Mouse (Mus musculus): ENCODE measurements around the gene Tpbpa. TPM values are rescaled to one million over a fixed set of nuclear protein-coding genes. Genes with fewer than 3 reads are reported as not detected.
"Not testable (repeated sequence)": the region's sequence is repeated elsewhere in the genome, so short reads cannot be mapped to it uniquely, and the experiment has no call there.

The Tpbpa gene
- total RNA-seq (2021), result not detected

DNA sequence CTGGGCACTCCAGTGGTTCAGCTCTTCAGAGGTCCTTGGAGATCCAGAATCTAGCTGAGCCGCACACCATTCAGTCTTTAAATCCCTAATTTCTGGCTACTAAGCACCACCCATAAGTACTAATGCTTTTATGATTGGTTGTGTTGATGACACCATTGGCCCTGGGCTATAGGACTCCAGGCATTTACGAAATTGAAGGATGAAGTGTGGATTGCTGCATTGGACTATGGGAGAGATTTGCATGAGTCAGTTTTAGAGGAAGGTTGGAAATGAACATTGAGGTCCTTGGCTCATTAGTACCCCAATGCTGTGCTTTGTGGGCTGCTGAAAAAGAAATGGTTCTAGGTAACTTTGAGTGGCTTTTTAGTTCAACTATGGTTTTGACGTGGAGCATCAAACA lies at the start of gene Tpbpa:
Gene Tpbpa, minus strand, starts transcription at position 101 of the 400 bp plus-strand sequence.
- DNase-seq (ENCODE audit: extremely low spot score in 1 of 2, low spot score in 1 of 2), result not testable (repeated sequence)

DNA sequence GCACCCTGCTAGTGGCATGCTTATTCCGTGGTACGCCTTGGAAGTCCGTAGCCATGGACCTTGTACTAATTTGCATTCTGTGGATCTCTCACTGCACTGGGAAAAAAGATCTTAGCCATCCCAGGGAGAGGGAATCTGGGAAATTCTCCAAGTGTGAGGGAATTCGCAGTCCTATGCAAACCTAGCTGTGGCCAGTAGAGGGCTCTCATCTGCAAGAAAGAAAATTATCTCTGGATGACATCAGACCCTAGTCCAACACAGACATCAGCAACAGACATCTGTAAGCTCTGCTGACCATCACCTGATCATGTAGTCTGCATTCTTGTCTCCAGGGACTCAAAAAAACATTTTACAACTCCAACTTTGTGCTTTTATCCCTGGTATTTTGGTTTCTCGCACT lies 45.1 kb upstream of the Tpbpa start:
- not testable (repeated sequence) for DNase-seq (ENCODE audit: extremely low spot score in 1 of 2, low spot score in 1 of 2)

DNA sequence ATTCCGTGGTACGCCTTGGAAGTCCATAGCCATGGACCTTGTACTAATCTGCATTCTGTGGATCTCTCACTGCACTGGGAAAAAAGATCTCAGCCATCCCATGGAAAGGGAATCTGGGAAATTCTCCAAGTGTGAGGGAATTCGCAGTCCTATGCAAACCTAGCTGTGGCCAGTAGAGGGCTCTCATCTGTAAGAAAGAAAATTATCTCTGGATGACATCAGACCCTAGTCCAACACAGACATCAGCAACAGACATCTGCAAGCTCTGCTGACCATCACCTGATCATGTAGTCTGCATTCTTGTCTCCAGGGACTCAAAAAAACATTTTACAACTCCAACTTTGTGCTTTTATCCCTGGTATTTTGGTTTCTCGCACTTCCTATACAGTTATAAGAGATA lies 30.5 kb upstream of the Tpbpa start:
- not testable (repeated sequence) for DNase-seq (ENCODE audit: extremely low spot score in 1 of 2, low spot score in 1 of 2)

DNA sequence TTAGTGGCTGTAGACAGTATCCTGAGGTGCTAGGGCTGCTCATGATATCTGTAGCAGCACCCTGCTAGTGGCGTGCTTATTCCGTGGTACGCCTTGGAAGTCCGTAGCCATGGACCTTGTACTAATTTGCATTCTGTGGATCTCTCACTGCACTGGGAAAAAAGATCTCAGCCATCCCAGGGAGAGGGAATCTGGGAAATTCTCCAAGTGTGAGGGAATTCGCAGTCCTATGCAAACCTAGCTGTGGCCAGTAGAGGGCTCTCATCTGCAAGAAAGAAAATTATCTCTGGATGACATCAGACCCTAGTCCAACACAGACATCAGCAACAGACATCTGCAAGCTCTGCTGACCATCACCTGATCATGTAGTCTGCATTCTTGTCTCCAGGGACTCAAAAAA lies 22.2 kb upstream of the Tpbpa start:
- not testable (repeated sequence) for DNase-seq (ENCODE audit: extremely low spot score in 1 of 2, low spot score in 1 of 2)

DNA sequence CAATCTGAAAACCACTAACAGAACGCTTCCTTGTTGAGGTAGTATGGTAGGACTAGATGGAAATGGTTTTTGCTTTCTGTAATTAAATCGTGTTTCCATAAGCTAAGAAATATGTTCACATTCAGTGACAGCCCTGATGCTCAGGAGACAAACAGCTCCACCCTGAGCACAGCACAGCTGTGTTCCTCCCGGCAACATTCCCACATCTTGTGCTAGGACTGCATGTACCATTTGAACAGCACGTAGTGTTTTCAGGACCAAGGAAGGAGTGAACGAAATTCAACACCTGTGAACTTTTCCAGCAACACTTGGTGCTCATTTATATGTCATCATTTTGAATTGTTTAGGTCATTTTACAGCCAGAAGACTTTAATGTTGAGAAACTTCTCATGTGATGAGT lies 19.9 kb upstream of the Tpbpa start:
- DNase-seq (ENCODE audit: extremely low spot score in 1 of 2, low spot score in 1 of 2), result no peak

DNA sequence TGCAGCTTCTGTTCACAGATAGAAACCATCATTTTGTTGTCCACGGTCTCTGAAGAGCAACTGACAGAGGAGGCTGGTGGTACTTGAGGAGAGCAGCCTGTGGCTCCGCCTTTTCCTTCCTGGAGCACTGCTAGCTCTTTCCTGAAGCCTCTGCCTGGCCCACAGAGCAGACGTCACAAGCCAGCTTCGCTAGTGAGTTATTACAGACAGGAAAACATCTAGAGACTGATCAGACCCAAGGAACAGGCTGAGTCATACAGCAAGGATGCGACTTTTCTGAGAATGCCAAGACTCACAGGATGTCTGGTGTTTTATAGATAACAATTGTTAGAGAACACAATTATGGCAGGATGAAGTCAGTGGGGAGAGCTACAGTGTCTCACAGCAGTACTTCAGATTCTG lies 5.3 kb downstream of the Tpbpa start, which contains the start of the genes Gm49391 and Ctla2a:
Gene Gm49391, minus strand, starts transcription at position 72 of the 402 bp plus-strand sequence.
Gene Ctla2a, minus strand, starts transcription at position 126 of the 402 bp plus-strand sequence.
- no peak for DNase-seq (ENCODE audit: extremely low spot score in 1 of 2, low spot score in 1 of 2)

DNA sequence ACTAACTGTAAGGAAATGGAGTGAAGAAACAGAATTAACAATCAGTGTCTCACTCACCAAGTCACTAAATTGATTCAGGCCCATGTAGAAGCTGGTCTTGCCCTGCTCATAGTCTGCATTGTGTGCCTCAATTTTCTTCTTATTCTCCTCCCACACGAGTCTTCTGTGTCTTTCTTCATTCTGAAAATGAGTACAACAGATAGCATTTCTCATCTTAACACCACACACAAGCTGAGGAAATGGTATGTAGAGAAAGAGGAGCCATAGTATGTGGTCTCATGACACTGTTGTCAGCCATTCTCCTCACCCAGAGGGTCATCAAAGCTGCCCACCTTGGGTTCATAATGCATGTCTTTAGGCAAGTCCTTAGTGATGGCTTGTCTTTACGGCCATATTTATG lies 6.3 kb downstream of the Tpbpa start, which contains the start of gene Gm49393:
Gene Gm49393, minus strand, starts transcription at position 101 of the 400 bp plus-strand sequence.
- not testable (repeated sequence) for DNase-seq (ENCODE audit: extremely low spot score in 1 of 2, low spot score in 1 of 2)

DNA sequence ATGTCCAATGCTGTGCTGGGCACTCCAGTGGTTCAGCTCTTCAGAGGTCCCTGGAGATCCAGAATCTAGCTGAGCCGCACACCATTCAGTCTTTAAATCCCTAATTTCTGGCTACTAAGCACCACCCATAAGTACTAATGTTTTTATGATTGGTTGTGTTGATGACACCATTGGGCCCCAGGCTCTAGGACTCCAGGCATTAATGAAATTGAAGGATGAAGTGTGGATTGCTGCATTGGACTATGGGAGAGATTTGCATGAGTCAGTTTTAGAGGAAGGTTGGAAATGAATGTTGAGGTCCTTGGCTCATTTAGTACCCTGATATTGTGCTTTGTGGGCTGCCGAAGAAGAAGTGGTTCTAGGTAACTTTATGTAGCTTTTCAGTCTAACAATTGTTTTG lies 37.0 kb downstream of the Tpbpa start, which contains the start of gene Tpbpb:
Gene Tpbpb, minus strand, starts transcription at position 101 of the 400 bp plus-strand sequence.
- not testable (repeated sequence) for DNase-seq (ENCODE audit: extremely low spot score in 1 of 2, low spot score in 1 of 2)

DNA sequence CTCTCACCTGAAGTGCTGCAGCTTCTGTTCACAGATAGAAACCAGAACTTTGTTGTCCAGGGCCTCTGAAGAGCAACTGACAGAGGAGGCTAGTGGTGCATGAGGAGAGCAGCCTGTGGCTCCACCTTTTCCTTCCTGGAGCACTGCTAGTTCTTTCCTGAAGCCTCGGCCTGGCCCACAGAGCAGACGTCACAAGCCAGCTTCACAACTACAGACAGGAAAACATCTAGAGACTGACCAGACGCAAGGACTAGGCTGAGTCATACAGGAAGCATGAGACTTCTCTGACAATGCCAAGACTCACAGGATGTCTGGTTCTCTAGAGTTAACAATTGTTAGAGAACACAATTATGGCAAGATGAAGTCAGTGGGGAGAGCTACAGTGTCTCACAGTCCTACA lies 44.5 kb downstream of the Tpbpa start, which contains the start of gene Ctla2b:
Gene Ctla2b, minus strand, starts transcription at position 120 of the 400 bp plus-strand sequence.
- DNase-seq (ENCODE audit: extremely low spot score in 1 of 2, low spot score in 1 of 2), result no peak

DNA sequence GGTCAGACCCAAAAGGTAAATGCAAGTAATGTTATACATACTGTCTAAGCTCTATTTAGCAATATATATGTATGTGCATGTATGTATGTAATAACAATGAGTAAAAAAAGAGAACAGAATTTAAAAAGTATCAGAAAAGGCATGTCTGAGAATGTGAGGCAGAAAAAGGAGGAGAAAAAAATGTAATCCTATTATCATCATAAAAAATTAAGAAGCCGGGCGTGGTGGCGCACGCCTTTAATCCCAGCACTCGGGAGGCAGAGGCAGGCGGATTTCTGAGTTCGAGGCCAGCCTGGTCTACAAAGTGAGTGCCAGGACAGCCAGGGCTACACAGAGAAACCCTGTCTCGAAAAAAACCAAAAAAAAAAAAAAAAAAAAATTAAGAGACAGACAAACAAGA lies 45.0 kb downstream of the Tpbpa start, which contains the start of gene Gm49392:
Gene Gm49392, minus strand, starts transcription at position 101 of the 400 bp plus-strand sequence.
- DNase-seq (ENCODE audit: extremely low spot score in 1 of 2, low spot score in 1 of 2), result not testable (repeated sequence)

DNA sequence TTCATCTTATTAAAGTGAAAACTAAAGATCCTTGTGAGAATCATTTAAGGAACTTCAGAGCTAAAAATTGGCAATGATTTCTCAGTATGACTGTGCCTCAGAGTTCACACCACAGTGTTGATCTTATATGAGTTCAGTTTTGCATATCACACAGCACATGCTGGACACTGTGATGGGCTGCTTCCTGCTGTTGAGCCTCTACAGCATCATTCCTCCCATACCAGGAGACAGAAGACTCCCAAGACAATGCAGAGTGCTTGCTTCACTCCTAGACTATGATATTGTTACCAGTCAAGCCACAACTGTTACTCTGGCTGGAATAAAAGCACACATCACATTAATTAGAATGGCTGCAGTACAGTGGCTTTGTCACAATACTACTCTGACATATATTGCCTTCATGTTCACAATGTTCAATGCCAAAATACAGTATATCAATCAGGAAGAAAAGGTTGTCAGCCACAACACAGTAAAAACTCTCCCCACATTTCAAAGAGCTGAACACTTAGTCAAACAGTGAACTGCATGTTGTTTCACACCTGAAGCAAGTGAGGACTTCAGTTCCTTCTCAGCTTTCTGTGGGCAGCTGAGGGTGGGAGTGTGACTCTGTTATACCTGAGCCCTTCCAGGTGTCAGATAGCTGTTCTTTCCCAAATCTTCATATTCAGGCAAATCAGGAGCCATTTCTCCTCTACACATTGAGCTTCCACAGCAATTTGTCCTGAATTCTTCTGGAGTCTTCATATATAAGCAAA lies 46.2 kb downstream of the Tpbpa start:
- DNase-seq (ENCODE audit: extremely low spot score in 1 of 2, low spot score in 1 of 2), result no peak

DNA sequence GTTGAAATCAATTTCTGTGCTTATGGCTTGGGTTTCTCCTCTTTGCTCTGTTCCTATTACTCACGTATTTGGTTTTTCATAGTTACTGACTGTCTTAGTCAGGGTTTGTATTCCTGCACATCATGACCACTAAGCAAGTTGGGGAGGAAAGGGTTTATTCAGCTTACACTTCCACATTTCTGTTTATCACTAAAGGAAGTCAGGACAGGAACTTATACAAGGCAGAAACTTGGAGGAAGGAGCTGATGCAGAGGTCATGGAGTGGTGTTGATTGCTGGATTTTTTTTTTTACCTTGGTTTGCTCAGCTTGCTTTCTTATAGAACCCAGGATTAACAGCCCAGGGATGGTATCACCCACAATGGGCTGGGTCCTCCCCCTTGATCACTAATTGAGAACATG lies 49.5 kb downstream of the Tpbpa start:
- no peak for DNase-seq (ENCODE audit: extremely low spot score in 1 of 2, low spot score in 1 of 2)

Other genes starting within 250 kb of the Tpbpa start
- gene BC051665, start 155.6 kb downstream of the Tpbpa start, total RNA-seq (2021), result not detected
- gene Ctsll3, start 139.1 kb downstream of the Tpbpa start, total RNA-seq (2021), result not detected
- gene 4930486L24Rik, start 77.5 kb downstream of the Tpbpa start, total RNA-seq (2021), result not detected
- under 1 TPM in 1 of 2 experiments, not detected in 1; 0.20 TPM for gene Gm49392, start 45.1 kb downstream of the Tpbpa start, total RNA-seq (2021)
- 1 to 10 TPM in 1 of 2 experiments, under 1 TPM in 1; 0.86 to 2.8 TPM for gene Ctla2b, start 44.5 kb downstream of the Tpbpa start, total RNA-seq (2021)
- gene Tpbpb, start 37.1 kb downstream of the Tpbpa start, total RNA-seq (2021), result not detected
- not detected for gene Gm49393, start 6.4 kb downstream of the Tpbpa start, total RNA-seq (2021)
- gene Gm49391, start 5.4 kb downstream of the Tpbpa start, total RNA-seq (2021), result 1 to 10 TPM in 1 of 2 experiments, not detected in 1; 1.1 TPM
- gene Ctla2a, start 5.4 kb downstream of the Tpbpa start, total RNA-seq (2021), result 10 to 100 TPM; 14.6 to 16.8 TPM
- not detected for gene Ctsj, start 64.0 kb upstream of the Tpbpa start, total RNA-seq (2021)
- gene Ctsq, start 98.6 kb upstream of the Tpbpa start, total RNA-seq (2021), result not detected
- not detected for gene Ctsr, start 222.3 kb upstream of the Tpbpa start, total RNA-seq (2021)